Mouse (Mus musculus) midbrain, embryonic 12.5 days (tissue): ENCODE results near the gene Calhm3. TPM values are rescaled to one million over a fixed set of nuclear protein-coding genes. Genes with fewer than 3 reads are reported as not detected.

ENCODE experiments used
- ATAC-seq: fragments of 200-750 bp; cut with Nextera tagmentation; 2 replicates; pipeline ENCODE4 v1.8.0; 2017; ENCODE audit warnings: low read depth, moderate TSS enrichment, moderate library complexity; ENCODE audit not compliant: low FRiP score
- H3K27ac ChIP-seq: fragments of 300-500 bp; sonication (generic); replicated peaks from 2 replicates; pipeline ENCODE4 v1.5.1; 2016; ENCODE audit warnings: mild to moderate bottlenecking
- H3K27me3 ChIP-seq: fragments of 300-500 bp; sonication (generic); 2 replicates; pipeline ENCODE4 v1.6.1; 2016; ENCODE audit warnings: mild to moderate bottlenecking
- H3K36me3 ChIP-seq: fragments of 300-500 bp; sonication (generic); 2 replicates; pipeline ENCODE4 v1.6.1; 2016
- H3K4me1 ChIP-seq: fragments of 300-500 bp; sonication (generic); 2 replicates; pipeline ENCODE4 v1.6.1; 2016
- H3K4me2 ChIP-seq: fragments of 300-500 bp; sonication (generic); replicated peaks from 2 replicates; pipeline ENCODE4 v1.6.1; 2016; ENCODE audit warnings: mild to moderate bottlenecking, moderate library complexity
- H3K4me3 ChIP-seq: fragments of 300-500 bp; sonication (generic); 2 replicates; pipeline ENCODE4 v1.5.1; 2016; ENCODE audit warnings: mild to moderate bottlenecking
- H3K9ac ChIP-seq: fragments of 300-500 bp; sonication (generic); replicated peaks from 2 replicates; pipeline ENCODE4 v1.6.1; 2016; ENCODE audit warnings: mild to moderate bottlenecking, moderate library complexity
- H3K9me3 ChIP-seq: fragments of 300-500 bp; sonication (generic); 2 replicates; pipeline ENCODE4 v1.6.1; 2016; ENCODE audit warnings: mild to moderate bottlenecking
- WGBS: fragments of 180-500 bp; shearing (Covaris S2); methylation state at CpG from one replicate; pipeline ENCODE4 v1.1.7; 2016; 5-methylcytosine and 5-hydroxymethylcytosine counted together
- polyA plus RNA-seq: library from polyadenylated mRNA; unstranded; fragments of >200 nt; fragmentation: Nextera tagmentation; extraction: Ambion mirVana; gene quantifications from 2 replicates; pipeline ENCODE4 v1.2.1, GENCODE M21; 2016

The Calhm3 gene
- polyA plus RNA-seq, 1 experiment from 2014 or later, result not detected

- Histone ChIP-seq H3K27ac (no peak overlapping the region), H3K27me3 (peaks cover 24% of the 10 kb centered on the region), H3K36me3 (no peaks in the 10 kb centered on the region), H3K9me3 (peaks cover 6% of the 10 kb centered on the region; the same call in 1 of the 2 replicates), H3K9ac (no peak overlapping the region), H3K4me1 (peaks cover 18% of the 10 kb centered on the region), H3K4me3 (no peak overlapping the region), H3K4me2 (no peak overlapping the region)
- 75% methylated on average over 8 of the region's 8 CpGs for WGBS
- ATAC-seq, result no peak
These were observed 26.7 kb upstream of the Calhm3 start for GRCm38 (mm10) chr19:47184221-47184620.

- ATAC-seq, result no peak
- no peaks in the 10 kb centered on the region for H3K36me3 ChIP-seq
- no peak overlapping the region for H3K9ac ChIP-seq
- peak overlapping the region; percentile 72 for H3K4me3 ChIP-seq
- peaks cover 6% of the 10 kb centered on the region; the same call in 1 of the 2 replicates for H3K9me3 ChIP-seq
- H3K4me2 ChIP-seq, result peak overlapping the region; percentile 99
- peaks cover 15% of the 10 kb centered on the region for H3K4me1 ChIP-seq
- 15% methylated on average over 8 of the region's 8 CpGs for WGBS
- H3K27ac ChIP-seq, result no peak overlapping the region
- H3K27me3 ChIP-seq, result peaks cover 56% of the 10 kb centered on the region
These were observed 22.4 kb upstream of the Calhm3 start for GRCm38 (mm10) chr19:47180011-47180410.

GRCm38 (mm10) chr19:47179272-47179809 is 21.8 kb upstream of the Calhm3 start:
- Histone ChIP-seq H3K4me3 (peak overlapping the region; percentile 72), H3K9ac (peak overlapping the region; percentile 68), H3K4me1 (peaks cover 15% of the 10 kb centered on the region), H3K9me3 (peaks cover 6% of the 10 kb centered on the region; the same call in 1 of the 2 replicates), H3K27me3 (peaks cover 56% of the 10 kb centered on the region), H3K36me3 (no peaks in the 10 kb centered on the region), H3K27ac (0 out of 2 replicates have a peak overlapping the region, but pooled peaks have one; percentile 39), H3K4me2 (peak overlapping the region; percentile 99)
- WGBS, result under 1% methylated on average over 40 of the region's 42 CpGs
- 0 out of 2 replicates have a peak, but pooled peaks have one; percentile 13 for ATAC-seq

GRCm38 (mm10) chr19:47178431-47179271 is 21.1 kb upstream of the Calhm3 start, which contains the start of gene Neurl1a:
Gene Neurl1a, plus strand, starts transcription at chr19:47178820.
- Histone ChIP-seq H3K9ac (peak within 1 kb of the TSS; percentile 68), H3K4me1 (peaks cover 15% of the 10 kb centered on the region), H3K27me3 (peaks cover 56% of the 10 kb centered on the region), H3K4me2 (peak within 1 kb of the TSS; percentile 99), H3K4me3 (peak within 1 kb of the TSS; percentile 72), H3K36me3 (no peaks in the 10 kb centered on the region), H3K9me3 (peaks cover 6% of the 10 kb centered on the region; the same call in 1 of the 2 replicates), H3K27ac (peak within 1 kb of the TSS; percentile 39; the same call in 1 of the 2 replicates)
- under 1% methylated on average over 76 of the region's 98 CpGs for WGBS
- peak; percentile 76 for ATAC-seq

GRCm38 (mm10) chr19:47178001-47178400 is 20.4 kb upstream of the Calhm3 start:
- no peak overlapping the region for H3K27ac ChIP-seq
- H3K36me3 ChIP-seq, result no peaks in the 10 kb centered on the region
- peaks cover 56% of the 10 kb centered on the region for H3K27me3 ChIP-seq
- H3K4me1 ChIP-seq, result peaks cover 15% of the 10 kb centered on the region
- WGBS, result 18% methylated on average over 10 of the region's 10 CpGs
- no peak overlapping the region for H3K4me3 ChIP-seq
- H3K9ac ChIP-seq, result no peak overlapping the region
- peaks cover 6% of the 10 kb centered on the region; the same call in 1 of the 2 replicates for H3K9me3 ChIP-seq
- ATAC-seq, result no peak
- peak overlapping the region; percentile 99; the same call in 1 of the 2 replicates for H3K4me2 ChIP-seq

GRCm38 (mm10) chr19:47176916-47177505 is 19.4 kb upstream of the Calhm3 start:
- no peaks in the 10 kb centered on the region for H3K36me3 ChIP-seq
- no peak for ATAC-seq
- no peak overlapping the region for H3K9ac ChIP-seq
- no peak overlapping the region for H3K4me3 ChIP-seq
- peaks cover 3% of the 10 kb centered on the region; the same call in 1 of the 2 replicates for H3K9me3 ChIP-seq
- H3K4me2 ChIP-seq, result no peak overlapping the region
- peaks cover 56% of the 10 kb centered on the region for H3K27me3 ChIP-seq
- H3K4me1 ChIP-seq, result peaks cover 15% of the 10 kb centered on the region
- 85% methylated on average over 2 of the region's 2 CpGs for WGBS
- no peak overlapping the region for H3K27ac ChIP-seq

GRCm38 (mm10) chr19:47175472-47175871 is 17.9 kb upstream of the Calhm3 start:
- no peaks in the 10 kb centered on the region for H3K36me3 ChIP-seq
- no peak overlapping the region for H3K27ac ChIP-seq
- peaks cover 15% of the 10 kb centered on the region for H3K4me1 ChIP-seq
- H3K27me3 ChIP-seq, result peaks cover 44% of the 10 kb centered on the region
- ATAC-seq, result no peak
- no peak overlapping the region for H3K4me3 ChIP-seq
- no peak overlapping the region for H3K4me2 ChIP-seq
- H3K9ac ChIP-seq, result no peak overlapping the region
- no peaks in the 10 kb centered on the region for H3K9me3 ChIP-seq
- 73% methylated on average over 2 of the region's 2 CpGs for WGBS

- Histone ChIP-seq H3K4me2 (no peak overlapping the region), H3K36me3 (no peaks in the 10 kb centered on the region), H3K4me1 (peaks cover 9% of the 10 kb centered on the region), H3K4me3 (no peak overlapping the region), H3K27ac (no peak overlapping the region), H3K9me3 (no peaks in the 10 kb centered on the region), H3K9ac (no peak overlapping the region), H3K27me3 (peaks cover 35% of the 10 kb centered on the region)
- 62% methylated on average over 3 of the region's 3 CpGs for WGBS
- ATAC-seq, result no peak
These were observed 17.0 kb upstream of the Calhm3 start for GRCm38 (mm10) chr19:47174515-47174914.

GRCm38 (mm10) chr19:47168793-47169412 is 11.3 kb upstream of the Calhm3 start:
- ATAC-seq, result no peak
- Histone ChIP-seq H3K4me2 (peak overlapping the region; percentile 30), H3K4me3 (no peak overlapping the region)

GRCm38 (mm10) chr19:47168223-47168622 is 10.7 kb upstream of the Calhm3 start:
- peaks cover 11% of the 10 kb centered on the region; the same call in 1 of the 2 replicates for H3K4me1 ChIP-seq
- H3K36me3 ChIP-seq, result no peaks in the 10 kb centered on the region
- 0 out of 2 replicates have a peak, but pooled peaks have one; percentile 34 for ATAC-seq
- no peak overlapping the region for H3K9ac ChIP-seq
- no peak overlapping the region for H3K27ac ChIP-seq
- H3K4me2 ChIP-seq, result peak overlapping the region; percentile 30
- no peak overlapping the region for H3K4me3 ChIP-seq
- H3K9me3 ChIP-seq, result no peaks in the 10 kb centered on the region
- WGBS, result 5% methylated on average over 13 of the region's 13 CpGs
- H3K27me3 ChIP-seq, result no peaks in the 10 kb centered on the region

More at GRCm38 (mm10) chr19:47168793-47169412, 11.3 kb upstream of the Calhm3 start:
- WGBS, result 21% methylated on average over 11 of the region's 11 CpGs
- no peak overlapping the region for H3K27ac ChIP-seq
- no peaks in the 10 kb centered on the region for H3K9me3 ChIP-seq
- H3K4me1 ChIP-seq, result peaks cover 11% of the 10 kb centered on the region; the same call in 1 of the 2 replicates
- no peaks in the 10 kb centered on the region for H3K27me3 ChIP-seq
- no peak overlapping the region for H3K9ac ChIP-seq
- H3K36me3 ChIP-seq, result no peaks in the 10 kb centered on the region

- Histone ChIP-seq H3K4me2 (no peak overlapping the region), H3K9ac (no peak overlapping the region), H3K4me3 (no peak overlapping the region), H3K9me3 (no peaks in the 10 kb centered on the region), H3K4me1 (peaks cover 11% of the 10 kb centered on the region; the same call in 1 of the 2 replicates), H3K36me3 (no peaks in the 10 kb centered on the region), H3K27me3 (no peaks in the 10 kb centered on the region), H3K27ac (no peak overlapping the region)
- no peak for ATAC-seq
- 42% methylated on average over 7 of the region's 7 CpGs for WGBS
These were observed 10.2 kb upstream of the Calhm3 start for GRCm38 (mm10) chr19:47167617-47168214.
